Mouse (Mus musculus) stomach, embryonic 15.5 days (tissue): Measurements from ENCODE around the gene Ccdc93. TPM values are rescaled to one million over a fixed set of nuclear protein-coding genes. Genes with fewer than 3 reads are reported as not detected.

Experiments used
- ATAC-seq: fragments of 200-750 bp; cut with Nextera tagmentation; 2 replicates; pipeline ENCODE4 v1.8.0; 2017; ENCODE audit warnings: low read depth, moderate number of reproducible peaks, moderate TSS enrichment; ENCODE audit not compliant: insufficient read depth, low FRiP score
- H3K27ac ChIP-seq: fragments of 300-500 bp; sonication (generic); 2 replicates; pipeline ENCODE4 v1.5.1; 2015; ENCODE audit warnings: mild to moderate bottlenecking, inconsistent platforms
- H3K27me3 ChIP-seq: fragments of 300-500 bp; sonication (generic); replicated peaks from 2 replicates; pipeline ENCODE4 v1.6.1; 2015; ENCODE audit warnings: inconsistent platforms
- H3K36me3 ChIP-seq: fragments of 300-500 bp; sonication (generic); 2 replicates; pipeline ENCODE4 v1.6.1; 2015; ENCODE audit warnings: inconsistent platforms
- H3K4me1 ChIP-seq: fragments of 300-500 bp; sonication (generic); 2 replicates; pipeline ENCODE4 v1.6.1; 2015; ENCODE audit warnings: inconsistent platforms
- H3K4me2 ChIP-seq: fragments of 300-500 bp; sonication (generic); 2 replicates; pipeline ENCODE4 v1.6.1; 2015; ENCODE audit warnings: mild to moderate bottlenecking, inconsistent platforms
- H3K4me3 ChIP-seq: fragments of 300-500 bp; sonication (generic); replicated peaks from 2 replicates; pipeline ENCODE4 v1.5.1; 2015; ENCODE audit warnings: inconsistent platforms
- H3K9ac ChIP-seq: fragments of 300-500 bp; sonication (generic); 2 replicates; pipeline ENCODE4 v1.6.1; 2015; ENCODE audit warnings: inconsistent platforms
- H3K9me3 ChIP-seq: fragments of 300-500 bp; sonication (generic); 2 replicates; pipeline ENCODE4 v1.6.1; 2016; ENCODE audit warnings: inconsistent platforms
- WGBS: fragments of 180-500 bp; shearing (Covaris S2); methylation state at CpG from one replicate; pipeline ENCODE4 v1.1.7; 2015; 5-methylcytosine and 5-hydroxymethylcytosine counted together
- polyA plus RNA-seq: library from polyadenylated mRNA; unstranded; fragments of >200 nt; fragmentation: Nextera tagmentation; extraction: Ambion mirVana; gene quantifications from 2 replicates; pipeline ENCODE4 v1.2.1, GENCODE M21; 2015

The Ccdc93 gene
- polyA plus RNA-seq, 1 experiment from 2014 or later: 9.9 TPM

DNA sequence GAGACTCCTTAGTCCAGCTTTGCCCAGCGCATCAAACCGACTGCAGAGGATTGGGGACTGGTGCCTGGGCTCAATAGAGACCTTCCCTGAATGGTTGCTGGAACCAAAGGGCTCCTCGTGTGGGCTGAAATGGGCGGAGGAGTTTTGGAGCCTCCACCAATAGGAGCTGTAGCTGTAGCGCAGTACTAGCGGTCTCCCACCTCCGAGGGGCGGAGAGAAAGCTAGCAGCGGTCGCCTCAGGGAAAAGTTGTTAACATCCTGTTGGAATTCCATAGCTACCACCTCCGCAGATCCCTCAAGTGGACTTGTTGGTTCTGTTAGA is 97.5 kb downstream of the Ccdc93 start, which contains the start of gene Htr5b:
Gene Htr5b (minus strand): TSS at position 67 of the 322 bp plus-strand sequence.
- Histone ChIP-seq H3K4me2 (peak within 1 kb of the TSS; percentile 68), H3K9ac (no peak within 1 kb of the TSS), H3K27ac (no peak within 1 kb of the TSS), H3K4me1 (peaks cover 10% of the 10 kb centered on the region), H3K4me3 (peak within 1 kb of the TSS; percentile 36), H3K9me3 (no peaks in the 10 kb centered on the region), H3K36me3 (no peaks in the 10 kb centered on the region), H3K27me3 (peaks cover 21% of the 10 kb centered on the region)
- WGBS: under 1% methylated on average over 11 of the region's 11 CpGs
- peak; percentile 85 for ATAC-seq

GRCm38 (mm10) chr1:121529286-121529685 is 98.4 kb downstream of the Ccdc93 start:
- Histone ChIP-seq H3K4me1 (peaks cover 10% of the 10 kb centered on the region), H3K9ac (no peak overlapping the region), H3K9me3 (no peaks in the 10 kb centered on the region), H3K27me3 (peaks cover 21% of the 10 kb centered on the region), H3K27ac (no peak overlapping the region), H3K36me3 (no peaks in the 10 kb centered on the region), H3K4me3 (no peak overlapping the region), H3K4me2 (no peak overlapping the region)
- no peak for ATAC-seq
- WGBS: 79% methylated on average over 6 of the region's 6 CpGs

DNA sequence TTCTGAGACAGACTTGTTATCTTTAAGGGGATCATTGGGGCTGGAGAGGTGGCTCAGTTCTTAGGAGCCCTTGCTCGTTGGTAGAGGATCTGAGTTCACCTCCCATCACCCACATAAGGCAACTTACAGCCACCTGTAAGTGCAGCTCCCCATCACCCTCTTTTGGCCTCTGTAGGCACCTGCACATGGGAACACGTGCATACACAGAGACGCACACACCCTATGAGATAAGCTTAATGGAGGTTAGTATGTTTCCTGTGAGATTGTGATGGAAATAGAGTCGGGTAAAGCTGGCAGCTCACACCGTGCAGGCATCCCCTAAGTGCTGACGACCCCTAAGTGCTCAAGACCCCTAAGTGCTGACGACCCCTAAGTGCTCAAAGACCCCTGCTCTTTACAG is 100.6 kb downstream of the Ccdc93 start:
- Histone ChIP-seq H3K4me3 (no peak overlapping the region), H3K36me3 (no peaks in the 10 kb centered on the region), H3K9ac (no peak overlapping the region), H3K9me3 (no peaks in the 10 kb centered on the region), H3K4me2 (no peak overlapping the region), H3K27ac (no peak overlapping the region), H3K4me1 (peaks cover 10% of the 10 kb centered on the region), H3K27me3 (peaks cover 18% of the 10 kb centered on the region)
- no peak for ATAC-seq
- 52% methylated on average over 7 of the region's 7 CpGs for WGBS

GRCm38 (mm10) chr1:121540361-121540760 is 109.5 kb downstream of the Ccdc93 start:
- Histone ChIP-seq H3K36me3 (no peaks in the 10 kb centered on the region), H3K4me2 (no peak overlapping the region), H3K27ac (no peak overlapping the region), H3K4me1 (no peaks in the 10 kb centered on the region), H3K27me3 (no peaks in the 10 kb centered on the region), H3K9me3 (no peaks in the 10 kb centered on the region), H3K4me3 (no peak overlapping the region), H3K9ac (no peak overlapping the region)
- 52% methylated on average over 8 of the region's 8 CpGs for WGBS
- no peak for ATAC-seq

DNA sequence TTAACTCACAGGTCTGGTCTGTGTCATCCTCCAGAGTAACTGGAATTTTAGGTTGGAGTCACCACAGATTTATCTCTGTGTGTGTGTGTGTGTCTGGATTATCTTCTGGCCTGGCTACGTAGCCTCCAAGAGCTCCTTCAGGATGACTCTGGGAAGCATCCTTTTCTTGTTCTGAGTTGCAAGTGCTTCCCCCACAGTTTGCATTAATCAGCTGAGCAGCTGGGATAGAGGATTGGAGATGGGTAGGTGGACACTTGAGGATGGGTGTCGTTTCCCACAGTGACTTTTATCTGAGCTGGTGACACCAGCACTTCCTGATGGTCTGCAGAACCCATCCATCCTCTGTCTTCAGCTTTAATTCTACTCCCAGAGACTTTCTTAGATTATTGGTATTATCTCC is 116.0 kb downstream of the Ccdc93 start:
- ATAC-seq: no peak
- WGBS: 76% methylated on average over 2 of the region's 2 CpGs

GRCm38 (mm10) chr1:121548667-121549066 is 117.8 kb downstream of the Ccdc93 start:
- H3K4me2 ChIP-seq: no peak overlapping the region
- no peak overlapping the region for H3K4me3 ChIP-seq
- H3K9me3 ChIP-seq: no peaks in the 10 kb centered on the region
- 0 out of 2 replicates have a peak, but pooled peaks cover 6% of the 10 kb centered on the region for H3K36me3 ChIP-seq
- H3K9ac ChIP-seq: no peak overlapping the region
- WGBS: 86% methylated on average over 4 of the region's 4 CpGs
- H3K27ac ChIP-seq: no peak overlapping the region
- H3K4me1 ChIP-seq: no peaks in the 10 kb centered on the region
- no peaks in the 10 kb centered on the region for H3K27me3 ChIP-seq
- ATAC-seq: no peak

More for the DNA sequence above, 116.0 kb downstream of the Ccdc93 start:
- no peak overlapping the region for H3K4me2 ChIP-seq
- no peak overlapping the region for H3K27ac ChIP-seq
- no peak overlapping the region for H3K9ac ChIP-seq
- H3K4me3 ChIP-seq: no peak overlapping the region
- H3K27me3 ChIP-seq: no peaks in the 10 kb centered on the region
- H3K4me1 ChIP-seq: no peaks in the 10 kb centered on the region
- no peaks in the 10 kb centered on the region for H3K36me3 ChIP-seq
- H3K9me3 ChIP-seq: no peaks in the 10 kb centered on the region

DNA sequence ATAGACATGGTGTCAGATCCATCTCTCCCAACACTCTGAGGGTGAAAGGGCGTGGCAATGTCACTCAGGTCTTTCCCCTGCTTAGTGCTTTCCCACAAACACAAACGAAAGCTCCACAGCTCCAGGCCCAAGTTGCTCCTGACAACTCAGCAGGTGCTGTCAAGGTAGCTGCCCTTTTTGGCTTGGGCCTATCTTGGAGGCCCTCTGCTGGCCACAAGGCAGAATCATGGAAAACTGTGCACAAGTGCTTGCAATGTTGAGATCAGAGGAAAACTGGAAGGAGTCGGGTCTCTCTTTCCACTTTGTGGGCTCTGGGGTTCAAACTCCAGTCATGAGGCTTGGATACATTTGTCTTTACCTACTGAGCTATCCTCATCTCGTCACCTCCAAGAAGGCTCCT is 118.6 kb downstream of the Ccdc93 start:
- no peaks in the 10 kb centered on the region for H3K4me1 ChIP-seq
- H3K4me3 ChIP-seq: no peak overlapping the region
- H3K9ac ChIP-seq: no peak overlapping the region
- H3K27me3 ChIP-seq: no peaks in the 10 kb centered on the region
- H3K4me2 ChIP-seq: no peak overlapping the region
- ATAC-seq: no peak
- 72% methylated on average over 4 of the region's 4 CpGs for WGBS
- H3K9me3 ChIP-seq: no peaks in the 10 kb centered on the region
- H3K36me3 ChIP-seq: peaks cover 12% of the 10 kb centered on the region; the same call in 1 of the 2 replicates
- H3K27ac ChIP-seq: no peak overlapping the region

- 85% methylated on average over 16 of the region's 16 CpGs for WGBS
- no peak overlapping the region for H3K27ac ChIP-seq
- H3K27me3 ChIP-seq: no peaks in the 10 kb centered on the region
- H3K9me3 ChIP-seq: no peaks in the 10 kb centered on the region
- H3K4me3 ChIP-seq: no peak overlapping the region
- ATAC-seq: no peak
- H3K36me3 ChIP-seq: peaks cover 24% of the 10 kb centered on the region
- H3K4me2 ChIP-seq: no peak overlapping the region
- no peaks in the 10 kb centered on the region for H3K4me1 ChIP-seq
- H3K9ac ChIP-seq: no peak overlapping the region
Observed at GRCm38 (mm10) chr1:121550801-121551456, 120.1 kb downstream of the Ccdc93 start.

DNA sequence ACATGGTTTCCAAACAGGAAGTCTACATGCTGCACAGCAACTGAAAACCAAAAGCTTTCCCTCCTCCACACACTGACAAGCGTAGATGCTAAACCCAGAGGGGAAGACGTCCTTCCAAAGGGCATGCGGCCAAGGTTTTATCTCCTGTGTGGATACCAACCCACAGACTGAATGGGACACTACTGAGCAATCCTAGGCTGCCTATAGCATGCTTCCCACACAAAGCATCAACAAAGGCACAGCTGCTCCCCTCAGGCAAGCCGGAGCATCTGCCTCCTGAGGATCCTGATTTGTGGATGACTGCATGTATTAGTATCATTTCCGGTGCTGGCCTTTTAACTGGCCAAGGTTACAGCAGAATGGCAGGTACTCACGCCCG is 120.6 kb downstream of the Ccdc93 start:
- Histone ChIP-seq H3K4me3 (no peak overlapping the region), H3K9me3 (no peaks in the 10 kb centered on the region), H3K4me1 (no peaks in the 10 kb centered on the region), H3K4me2 (no peak overlapping the region), H3K27me3 (no peaks in the 10 kb centered on the region), H3K36me3 (peaks cover 28% of the 10 kb centered on the region), H3K9ac (no peak overlapping the region), H3K27ac (no peak overlapping the region)
- 85% methylated on average over 7 of the region's 7 CpGs for WGBS
- no peak for ATAC-seq

Other genes starting within 250 kb of the Ccdc93 start
- 31.3 and 33.4 TPM in 2 replicates for gene Insig2, start 98.5 kb upstream of the Ccdc93 start, polyA plus RNA-seq
- gene Htr5b, start 97.4 kb downstream of the Ccdc93 start, polyA plus RNA-seq: 0.32 and 0.48 TPM in 2 replicates
- 58.7 and 61.7 TPM in 2 replicates for gene Ddx18, start 136.9 kb downstream of the Ccdc93 start, polyA plus RNA-seq